Mouse (Mus musculus): ENCODE data around the gene Map3k5.

GRCm38 (mm10) chr10:20024891-20025290 is 90.6 kb downstream of the Map3k5 start:
- no peak for TF ChIP-seq CTCF (IDR thresholded peaks at IDR 0.05; ENCODE audit: borderline replicate concordance, insufficient read depth, low read depth, low read length)
- TF ChIP-seq POLR2A (IDR thresholded peaks at IDR 0.05; ENCODE audit: borderline replicate concordance, insufficient read depth, low read length) = no peak

Data from cerebellum, adult 2 months (tissue).